Mouse (Mus musculus) embryonic fibroblast, embryonic 13.5 days (primary cell): Measurements from ENCODE around the gene Rnf115.

Source experiments
- CTCF ChIP-seq: IDR thresholded peaks from 2 replicates; pipeline ENCODE4 v1.5.1; 2011; ENCODE audit warnings: mild to moderate bottlenecking, control low read depth, low read length, moderate library complexity, borderline replicate concordance; ENCODE audit not compliant: insufficient read depth
- POLR2A ChIP-seq: IDR thresholded peaks from 2 replicates; pipeline ENCODE4 v1.6.1; 2011; ENCODE audit warnings: low read depth, mild to moderate bottlenecking, control low read depth, low read length, moderate library complexity

DNA sequence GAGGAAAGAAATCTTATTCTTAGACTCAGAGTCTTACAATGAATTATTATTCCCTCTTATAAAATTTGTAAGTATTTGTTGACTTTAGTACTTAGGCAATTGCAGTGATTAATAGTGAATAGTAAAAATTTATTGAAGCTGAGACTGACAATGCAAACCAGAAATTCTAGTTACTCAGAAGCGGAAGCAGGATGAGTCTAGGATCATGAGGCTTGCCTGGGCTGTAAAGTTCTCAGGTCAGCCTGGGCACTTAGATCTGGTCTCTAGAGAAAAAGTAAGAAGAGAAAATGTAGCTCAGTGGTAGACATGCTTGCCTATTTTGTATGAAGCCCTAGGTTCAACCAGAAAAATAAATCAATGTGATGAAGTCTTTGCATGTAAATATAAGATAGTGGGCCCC, 28.5 kb downstream of the Rnf115 start:
- TF ChIP-seq CTCF (no peak), POLR2A (no peak)
